Mouse (Mus musculus): Measurements from ENCODE around the gene 5730455P16Rik.
A peak's percentile ranks its signal among the peaks of the same experiment; 100 is the strongest.
"Not testable (repeated sequence)": the region's sequence is repeated elsewhere in the genome, so short reads cannot be mapped to it uniquely, and the experiment has no call there.

Gene 5730455P16Rik

GRCm38 (mm10) chr11:80378452-80379068, 726 bp upstream of the 5730455P16Rik start:
- not testable (repeated sequence) for DNase-seq

DNA sequence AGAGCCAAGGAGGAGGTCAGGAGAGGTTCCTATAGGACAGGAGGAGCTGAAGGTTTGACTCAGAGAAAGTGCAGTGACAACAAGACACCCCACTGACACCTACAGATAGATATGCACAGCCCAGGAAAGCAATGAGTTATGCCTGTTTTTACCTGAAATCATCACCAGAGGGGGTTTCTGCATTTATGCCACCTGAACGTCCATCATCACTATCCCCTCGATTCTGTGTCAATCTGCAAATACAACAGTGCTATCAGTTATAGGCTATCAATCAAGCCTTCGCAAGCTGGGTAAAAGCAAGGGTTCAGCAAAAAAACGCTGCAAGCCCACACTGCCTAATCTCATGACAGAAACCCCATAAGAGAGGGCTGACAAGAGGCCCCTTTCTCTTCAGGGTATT, 1.2 kb downstream of the 5730455P16Rik start:
- DNase-seq: peak; percentile 21

DNA sequence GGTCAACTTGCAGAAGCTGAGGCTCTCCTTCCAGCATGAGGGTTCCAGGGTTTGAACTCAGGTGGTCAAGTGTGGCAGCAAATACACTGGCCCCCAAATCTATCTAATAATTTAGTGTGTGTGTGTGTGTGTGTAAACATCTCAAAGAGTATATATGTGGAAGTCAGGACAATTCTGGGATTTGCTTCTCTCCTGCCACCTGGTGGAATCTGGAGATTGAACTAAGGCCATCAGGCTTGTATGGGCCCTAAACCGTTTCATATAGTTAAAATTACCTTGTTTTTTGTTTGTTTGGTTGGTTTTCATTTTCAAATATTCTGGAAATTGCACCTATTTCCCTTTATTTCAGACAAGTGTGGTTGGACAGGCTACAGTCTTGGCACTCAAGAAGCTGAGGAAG, 8.9 kb downstream of the 5730455P16Rik start:
- no peak for DNase-seq

DNA sequence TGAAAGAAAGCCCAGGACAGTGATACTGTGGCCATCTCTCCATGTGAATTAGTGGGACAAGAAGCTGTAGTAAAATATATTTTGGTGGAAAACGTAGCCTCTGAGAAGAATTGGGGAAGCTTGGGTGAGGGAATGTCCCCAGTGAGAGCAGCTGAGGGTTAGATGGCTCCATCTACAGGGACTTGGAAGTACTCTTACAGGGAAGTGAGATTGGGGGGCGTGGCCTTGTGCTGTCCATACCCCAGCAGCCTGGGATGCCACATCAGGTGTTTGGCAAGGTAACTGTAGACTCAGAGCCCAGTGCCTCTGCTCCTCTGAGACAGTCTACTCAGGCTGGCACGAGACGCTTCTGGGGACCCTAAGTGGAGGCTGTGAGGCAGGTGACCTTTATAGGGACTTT, 23.0 kb downstream of the 5730455P16Rik start:
- DNase-seq: peak; percentile 9

DNA sequence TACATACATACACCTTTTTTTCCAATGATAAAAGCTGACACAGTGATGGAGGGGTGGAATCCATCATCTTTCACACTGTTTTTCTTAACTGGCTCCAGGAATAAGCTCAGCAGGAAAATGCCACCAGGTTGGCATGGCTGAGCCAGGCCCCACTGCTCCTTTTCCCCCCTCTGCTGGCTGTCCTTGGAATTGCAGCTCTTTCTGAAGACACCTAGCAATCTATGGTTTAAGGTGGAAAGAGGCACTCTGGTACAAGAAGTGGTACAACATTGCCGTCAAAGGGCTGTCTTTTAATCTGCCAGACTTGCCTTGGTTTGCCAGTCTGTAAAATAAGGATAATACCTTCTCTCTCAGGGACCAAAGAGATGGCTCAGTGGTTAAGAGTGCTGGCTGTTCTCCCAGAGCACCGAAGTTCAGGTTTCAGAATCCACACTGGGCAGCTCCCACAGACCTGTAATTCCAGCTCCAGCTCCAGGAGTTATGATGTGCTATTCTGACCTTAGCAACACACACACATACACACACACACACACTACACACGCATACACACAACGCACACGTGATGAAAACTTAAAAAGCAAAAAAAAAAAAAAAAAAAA, 25.9 kb downstream of the 5730455P16Rik start:
- peak; percentile 87 for DNase-seq

- no peak for DNase-seq
Observed at GRCm38 (mm10) chr11:80342482-80342881, 35.4 kb downstream of the 5730455P16Rik start.

DNA sequence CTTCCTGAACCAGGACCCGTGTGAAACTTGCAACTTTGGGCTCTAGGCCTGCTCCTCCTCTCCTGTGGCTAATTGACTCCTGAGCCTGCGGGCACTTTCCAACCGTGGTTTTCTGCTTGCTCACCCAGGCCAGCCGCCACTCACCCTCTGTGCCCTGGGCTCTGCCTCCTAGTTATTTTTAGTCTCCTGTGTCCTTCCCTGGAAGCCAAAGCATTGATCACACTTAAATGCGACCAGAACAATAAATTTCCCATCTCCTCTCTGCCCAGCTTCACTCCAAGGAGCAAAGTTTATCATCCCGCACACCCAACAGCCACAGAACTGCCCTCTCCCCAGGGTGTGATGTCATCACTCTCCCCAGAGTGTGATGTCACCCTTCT, 41.5 kb downstream of the 5730455P16Rik start:
- DNase-seq: no peak

GRCm38 (mm10) chr11:80335609-80336350, 42.1 kb downstream of the 5730455P16Rik start:
- DNase-seq: no peak

DNA sequence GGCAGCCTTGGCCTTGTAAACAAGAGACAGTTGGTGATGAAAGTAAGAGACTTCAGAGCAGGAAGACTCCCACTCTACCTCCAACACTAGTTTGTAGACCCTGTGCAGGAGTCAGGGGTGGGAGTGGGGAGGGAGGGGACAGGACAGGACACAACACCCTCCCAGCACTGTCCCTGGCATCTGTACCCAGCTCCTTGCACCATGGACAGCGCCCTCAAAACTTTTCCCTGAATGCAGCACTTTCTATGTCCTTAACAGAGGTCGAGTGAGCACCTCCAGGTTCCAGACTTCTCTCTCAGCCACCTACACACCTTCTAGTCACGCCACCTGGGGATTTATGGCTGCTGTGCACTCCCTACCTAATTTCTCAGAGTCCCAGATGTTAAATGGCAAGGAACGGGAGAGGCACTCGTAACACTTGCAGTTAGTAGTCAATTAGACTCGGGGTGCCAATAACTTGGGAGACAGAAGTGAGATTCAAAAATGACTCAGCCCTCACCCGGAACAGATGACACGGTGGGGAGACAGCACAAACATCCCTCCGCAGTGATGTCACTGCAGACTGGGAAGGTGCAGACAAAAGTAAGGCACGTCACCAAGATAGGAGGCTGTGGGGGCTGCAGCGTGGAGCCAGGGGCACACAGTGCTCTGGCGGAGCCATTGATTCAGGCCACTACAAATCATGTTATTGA, 45.0 kb downstream of the 5730455P16Rik start:
- no peak for DNase-seq

DNA sequence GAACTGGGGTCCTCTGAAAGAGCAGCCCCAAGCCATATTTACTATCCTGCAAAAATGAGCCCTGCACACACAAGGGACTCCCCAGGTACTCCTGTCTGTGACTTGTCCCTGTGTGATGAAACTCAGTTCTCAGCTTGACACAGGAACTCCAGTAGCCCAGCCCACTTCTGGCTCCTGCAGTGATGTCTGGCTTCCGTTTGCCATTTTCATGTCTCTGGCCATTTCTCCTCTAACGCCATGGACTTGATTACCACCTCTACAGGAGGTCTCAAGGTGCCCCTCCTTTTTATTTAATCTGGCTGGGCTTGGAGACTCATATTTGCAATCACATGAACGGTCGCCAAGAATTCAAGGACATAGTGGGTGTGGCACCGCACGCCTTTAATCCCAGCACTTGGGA, 53.2 kb downstream of the 5730455P16Rik start:
- DNase-seq: no peak

DNA sequence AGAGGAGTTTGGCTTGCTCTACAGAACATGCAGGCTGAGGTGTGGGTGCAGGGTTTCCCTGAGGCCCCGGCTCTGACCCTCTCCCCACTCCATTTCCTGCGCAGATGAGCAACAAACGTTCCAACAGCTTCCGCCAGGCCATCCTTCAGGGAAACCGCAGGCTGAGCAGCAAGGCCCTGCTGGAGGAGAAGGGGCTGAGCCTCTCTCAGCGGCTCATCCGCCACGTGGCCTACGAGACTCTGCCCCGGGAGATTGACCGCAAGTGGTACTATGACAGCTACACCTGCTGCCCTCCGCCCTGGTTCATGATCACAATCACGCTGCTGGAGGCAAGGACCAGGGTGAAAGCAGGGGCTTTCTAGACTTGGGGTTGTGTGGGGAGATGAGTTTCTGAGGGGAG, 54.6 kb downstream of the 5730455P16Rik start:
- DNase-seq: peak; percentile 70

DNA sequence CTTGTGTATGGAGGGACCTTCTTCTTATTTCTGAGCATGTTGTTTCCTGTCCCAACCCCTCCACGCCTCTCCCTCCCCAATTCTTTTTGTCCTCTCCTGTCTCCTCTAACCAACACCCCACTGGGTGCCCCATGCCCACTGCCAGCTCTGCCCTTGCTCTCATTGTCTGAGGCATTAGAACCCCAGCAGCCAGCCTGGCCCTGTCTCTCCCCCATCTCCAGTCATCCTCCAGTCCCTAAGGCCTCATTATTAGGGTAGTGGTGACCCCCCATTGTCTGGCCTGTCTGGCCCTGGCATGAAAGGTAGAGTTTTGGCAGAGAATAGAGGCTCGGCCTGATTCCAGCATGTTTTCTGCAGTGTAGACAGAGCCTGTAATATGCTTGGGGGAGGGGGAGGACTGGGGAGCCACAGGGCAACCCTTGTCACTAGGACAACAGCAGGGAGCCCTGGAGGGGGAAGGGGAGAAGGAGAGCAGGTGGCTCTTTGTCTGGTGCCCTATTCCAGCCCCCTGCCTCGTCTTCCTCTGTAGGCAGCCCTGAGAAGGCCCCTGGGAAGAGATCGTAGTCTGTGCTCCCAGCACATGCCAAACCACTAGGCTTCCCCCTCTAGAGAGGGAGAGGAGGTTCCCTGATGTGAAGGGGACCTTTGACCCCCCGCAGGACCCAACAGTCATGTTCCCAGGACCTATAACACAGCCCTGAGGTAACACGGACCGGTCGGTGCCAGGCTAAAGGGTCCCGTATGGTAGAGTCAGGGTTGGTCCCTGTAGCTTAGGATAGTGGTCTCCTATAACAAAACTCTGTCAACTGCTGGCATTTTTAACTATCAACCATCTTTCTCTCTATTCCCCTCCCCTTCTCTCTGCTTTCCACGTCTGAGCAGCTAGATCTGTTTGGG, 61.8 kb downstream of the 5730455P16Rik start:
- DNase-seq: no peak

- no peak for DNase-seq
Observed at GRCm38 (mm10) chr11:80313944-80314343, 63.9 kb downstream of the 5730455P16Rik start.

DNA sequence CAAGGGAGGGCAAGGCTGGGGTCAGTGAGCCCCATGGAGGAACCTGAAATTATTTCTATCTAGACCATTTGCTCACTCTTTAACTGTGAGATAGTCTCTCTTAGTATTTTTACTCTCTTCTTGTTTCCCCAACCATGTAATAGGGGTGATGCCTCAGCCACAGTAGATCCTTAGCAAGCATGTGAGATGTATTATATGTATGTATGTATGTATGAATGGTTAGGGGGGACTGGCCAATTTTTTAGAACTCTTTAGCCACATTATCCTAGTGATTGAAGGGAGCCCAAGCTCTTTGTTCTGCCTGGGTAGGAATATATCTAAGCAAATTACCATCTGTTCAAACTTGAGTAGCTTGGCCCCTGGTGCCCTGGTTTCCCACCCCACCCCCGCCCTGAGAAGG, 64.4 kb downstream of the 5730455P16Rik start:
- no peak for DNase-seq

- DNase-seq: no peak
Observed at GRCm38 (mm10) chr11:80312565-80312964, 65.3 kb downstream of the 5730455P16Rik start.

- no peak for DNase-seq
Observed at GRCm38 (mm10) chr11:80312049-80312448, 65.8 kb downstream of the 5730455P16Rik start.

- no peak for DNase-seq
Observed at GRCm38 (mm10) chr11:80311271-80311670, 66.6 kb downstream of the 5730455P16Rik start.

All from thymus, postnatal 14 days (tissue).